Mouse (Mus musculus) embryonic fibroblast, embryonic 13.5 days (primary cell): ENCODE data around the gene Vars2.

Source experiments
- CTCF ChIP-seq: IDR thresholded peaks from 2 replicates; pipeline ENCODE4 v1.5.1; 2011; ENCODE audit warnings: mild to moderate bottlenecking, control low read depth, low read length, moderate library complexity, borderline replicate concordance; ENCODE audit not compliant: insufficient read depth
- POLR2A ChIP-seq: IDR thresholded peaks from 2 replicates; pipeline ENCODE4 v1.6.1; 2011; ENCODE audit warnings: low read depth, mild to moderate bottlenecking, control low read depth, low read length, moderate library complexity

GRCm38 (mm10) chr17:35701203-35701977 lies 34.0 kb upstream of the Vars2 start:
- TF ChIP-seq CTCF (no peak), POLR2A (peak; percentile 33)
